Mouse (Mus musculus): ENCODE measurements at regions not wholly inside any gene's neighbourhood (a gene's known extent, or its start where the extent isn't known, plus 50 kb on each side); places are given as distances from the start of the nearest gene placed in this dataset.

GRCm38 (mm10) chr3:50900566-50900965 lies 323.7 kb upstream of the Noct start:
- TF ChIP-seq POLR2A (IDR thresholded peaks at IDR 0.05; ENCODE audit: control insufficient read depth in 1 of 2, insufficient read depth in 1 of 2, low read depth in 1 of 2, low read length in 2 of 2, poor library complexity in 1 of 2) (no peak), HCFC1 (IDR thresholded peaks at IDR 0.05; ENCODE audit: low read depth, low read length) (no peak), MAFK (IDR thresholded peaks at IDR 0.05; ENCODE audit: borderline replicate concordance, low read depth, low read length) (no peak), RAD21 (IDR thresholded peaks at IDR 0.05; ENCODE audit: low read depth, low read length) (no peak), KAT2A (conservative IDR thresholded peaks at IDR 0.05; ENCODE audit: low read depth, low read length) (no peak)

All from MEL (cell line).